Mouse (Mus musculus) cortical plate, adult 2 months (tissue): ENCODE measurements around the gene Shisa3.

ENCODE experiments used
- CTCF ChIP-seq: fragments of 200-500 bp; IDR thresholded peaks from 2 replicates; pipeline ENCODE4 v1.5.1; 2011; ENCODE audit warnings: mild to moderate bottlenecking, control low read depth, low read length; ENCODE audit not compliant: insufficient read depth; ENCODE audit errors: extremely low read depth
- POLR2A ChIP-seq: fragments of 200-500 bp; IDR thresholded peaks from 2 replicates; pipeline ENCODE4 v1.6.1; 2011; ENCODE audit warnings: mild to moderate bottlenecking, low read length, control low read depth; ENCODE audit not compliant: insufficient read depth; ENCODE audit errors: extremely low read depth

DNA sequence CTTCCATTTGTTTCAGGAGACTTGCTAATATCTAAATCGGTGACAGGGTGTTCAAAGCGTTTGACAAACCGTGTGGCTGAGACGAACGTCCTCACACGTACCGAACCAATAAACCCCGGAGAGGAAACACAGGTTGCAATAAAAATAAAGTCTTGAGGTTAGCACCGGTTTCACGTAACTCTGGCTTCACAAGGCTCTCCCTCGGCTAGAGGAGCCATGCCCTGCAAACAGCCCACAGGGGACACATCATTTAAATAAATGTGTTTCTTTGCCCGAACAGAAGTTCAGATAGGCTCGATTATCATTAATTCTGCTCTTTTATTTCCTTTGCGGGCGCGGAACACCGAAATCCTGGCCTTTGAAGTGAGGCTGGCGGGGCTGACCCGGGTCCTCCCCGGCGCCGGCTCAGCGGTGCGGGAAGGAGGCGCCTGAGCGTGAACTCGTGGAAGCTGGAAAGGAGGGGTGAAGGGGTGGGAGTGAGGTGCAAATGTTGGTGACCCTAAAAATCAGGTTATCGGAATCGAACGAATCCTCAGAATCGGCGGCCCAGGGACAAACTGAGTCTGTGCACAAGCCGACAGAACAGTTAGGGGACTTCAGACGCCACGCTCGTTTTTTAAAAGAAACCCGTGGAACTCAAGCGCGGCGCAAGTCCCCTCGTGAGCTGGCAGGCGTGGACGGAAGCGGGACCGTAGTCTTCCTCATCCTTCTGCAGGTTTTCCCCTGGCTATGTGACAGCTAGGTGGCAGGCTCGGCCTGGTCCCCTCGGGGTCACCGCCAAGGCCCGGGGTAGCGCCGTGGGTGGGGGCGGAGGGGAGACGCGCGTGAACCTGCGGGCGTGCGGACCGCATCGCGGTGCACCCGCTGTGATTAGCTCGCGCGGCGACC is 522 bp upstream of the Shisa3 start:
- TF ChIP-seq CTCF = no peak
- no peak for TF ChIP-seq POLR2A
